Mouse (Mus musculus) thymus, adult 2 months (tissue): ENCODE measurements around the gene Kdm1a. TPM values are rescaled to one million over a fixed set of nuclear protein-coding genes. Genes with fewer than 3 reads are reported as not detected.

Experiments
- DNase-seq: peaks from one replicate; pipeline ENCODE4 v3.0.0; 2021
- H3K27ac ChIP-seq: fragments of 200-500 bp; 2 replicates; pipeline ENCODE4 v1.5.1; 2012; ENCODE audit warnings: low read length, control low read depth; ENCODE audit not compliant: control insufficient read depth, insufficient read depth
- H3K27me3 ChIP-seq: fragments of 200-500 bp; 2 replicates; pipeline ENCODE4 v1.6.1; 2012; ENCODE audit warnings: mild to moderate bottlenecking, low read length, moderate library complexity, mixed read lengths; ENCODE audit not compliant: control insufficient read depth, insufficient read depth
- H3K36me3 ChIP-seq: fragments of 200-500 bp; 2 replicates; pipeline ENCODE4 v1.6.1; 2012; ENCODE audit warnings: mild to moderate bottlenecking, low read length, moderate library complexity; ENCODE audit not compliant: control insufficient read depth, insufficient read depth
- H3K4me1 ChIP-seq: fragments of 200-500 bp; replicated peaks from 2 replicates; pipeline ENCODE4 v1.6.1; 2012; ENCODE audit warnings: low read length; ENCODE audit not compliant: control insufficient read depth, insufficient read depth
- H3K4me3 ChIP-seq: fragments of 200-500 bp; 2 replicates; pipeline ENCODE4 v1.5.1; 2012; ENCODE audit warnings: mild to moderate bottlenecking, low read length, control low read depth, moderate library complexity; ENCODE audit not compliant: control insufficient read depth, insufficient read depth
- CTCF ChIP-seq: fragments of 200-500 bp; IDR thresholded peaks from 2 replicates; pipeline ENCODE4 v1.5.1; 2012; ENCODE audit warnings: mild to moderate bottlenecking, control low read depth, low read length, moderate library complexity, borderline replicate concordance; ENCODE audit not compliant: control insufficient read depth, poor library complexity, insufficient read depth; ENCODE audit errors: extremely low read depth
- POLR2A ChIP-seq: fragments of 200-500 bp; IDR thresholded peaks from 2 replicates; pipeline ENCODE4 v1.6.1; 2012; ENCODE audit warnings: mild to moderate bottlenecking, low read length, control low read depth, moderate library complexity; ENCODE audit not compliant: control insufficient read depth, poor library complexity, insufficient read depth; ENCODE audit errors: extremely low read depth
- WGBS: fragments of 180-500 bp; shearing (Covaris S2); methylation state at CpG from one replicate; pipeline ENCODE4 v1.1.7; 2018; 5-methylcytosine and 5-hydroxymethylcytosine counted together
- polyA plus RNA-seq: library from polyadenylated mRNA; depleted of rRNA; stranded (reverse); fragments of >200 nt; gene quantifications from 2 replicates; pipeline ENCODE4 v1.2.3, GENCODE M21; 2012

Gene Kdm1a
- polyA plus RNA-seq, 1 experiment, result 70.4 TPM

DNA sequence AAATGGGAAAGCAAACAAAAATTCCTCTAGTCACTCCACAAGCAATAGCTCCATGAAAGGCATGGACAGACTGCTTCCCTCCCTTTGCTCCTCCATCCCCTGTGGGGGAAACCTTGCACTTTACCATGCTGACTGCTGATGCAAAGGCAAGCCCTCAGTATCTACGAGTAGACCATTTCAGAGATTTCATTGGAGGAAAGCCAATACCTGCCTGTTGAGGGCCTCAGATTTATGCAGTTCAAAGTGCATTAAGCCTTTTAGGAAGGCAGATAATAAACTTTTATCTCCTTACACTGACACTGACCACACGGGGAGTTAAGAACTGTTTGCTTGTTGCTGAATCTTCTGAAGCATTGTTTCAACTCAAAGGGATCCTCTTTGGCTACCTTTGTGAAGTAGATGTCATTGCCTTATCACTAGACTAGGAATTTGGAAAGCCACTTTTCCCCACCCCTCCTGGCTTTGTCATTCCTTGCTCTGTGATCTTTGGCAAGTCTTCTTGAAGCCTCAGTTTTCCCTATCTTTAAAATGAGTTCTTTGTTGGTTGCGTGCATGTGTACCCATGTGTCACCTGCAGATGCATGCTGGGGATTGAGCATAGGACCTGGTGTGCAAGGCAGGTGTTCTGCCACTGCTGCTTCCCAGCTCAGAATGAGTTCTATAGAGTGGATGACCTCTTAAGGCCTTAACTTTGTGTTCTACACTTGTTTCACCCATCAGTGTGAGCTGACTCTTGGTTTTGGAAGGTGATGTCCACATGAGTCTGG is 56.1 kb downstream of the Kdm1a start:
- 93% methylated on average over 3 of the region's 3 CpGs for WGBS
- no peaks in the 10 kb centered on the region for H3K4me1 ChIP-seq
- DNase-seq, result no peak
- no peak overlapping the region for H3K4me3 ChIP-seq
- H3K27me3 ChIP-seq, result no peaks in the 10 kb centered on the region
- H3K27ac ChIP-seq, result no peak overlapping the region
- peaks cover 29% of the 10 kb centered on the region for H3K36me3 ChIP-seq
- TF ChIP-seq CTCF (no peak), POLR2A (no peak)

DNA sequence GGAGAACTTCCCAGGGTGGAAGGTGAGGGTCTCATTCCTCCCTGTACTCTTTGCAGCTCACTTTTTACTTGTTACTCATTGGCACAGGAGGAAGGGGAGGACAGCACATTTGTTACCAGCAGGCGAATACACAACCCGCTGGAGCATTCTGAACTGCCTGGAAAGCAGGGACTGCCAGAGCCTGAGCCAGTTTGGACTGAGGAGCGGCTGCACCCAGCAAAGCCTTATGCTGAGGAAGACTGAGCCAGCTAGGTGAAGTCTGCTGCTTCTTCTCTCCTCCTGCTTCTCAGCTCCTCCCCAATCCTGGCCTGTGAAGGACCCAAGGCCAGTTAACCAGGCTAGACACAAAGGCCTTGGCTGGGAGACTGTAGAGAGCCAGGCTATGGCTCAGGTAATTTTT is 57.4 kb downstream of the Kdm1a start:
- no peaks in the 10 kb centered on the region for H3K27me3 ChIP-seq
- TF ChIP-seq POLR2A (no peak), CTCF (no peak)
- no peaks in the 10 kb centered on the region for H3K4me1 ChIP-seq
- H3K27ac ChIP-seq, result no peak overlapping the region
- 98% methylated on average over 3 of the region's 3 CpGs for WGBS
- peaks cover 16% of the 10 kb centered on the region for H3K36me3 ChIP-seq
- no peak for DNase-seq
- H3K4me3 ChIP-seq, result no peak overlapping the region

DNA sequence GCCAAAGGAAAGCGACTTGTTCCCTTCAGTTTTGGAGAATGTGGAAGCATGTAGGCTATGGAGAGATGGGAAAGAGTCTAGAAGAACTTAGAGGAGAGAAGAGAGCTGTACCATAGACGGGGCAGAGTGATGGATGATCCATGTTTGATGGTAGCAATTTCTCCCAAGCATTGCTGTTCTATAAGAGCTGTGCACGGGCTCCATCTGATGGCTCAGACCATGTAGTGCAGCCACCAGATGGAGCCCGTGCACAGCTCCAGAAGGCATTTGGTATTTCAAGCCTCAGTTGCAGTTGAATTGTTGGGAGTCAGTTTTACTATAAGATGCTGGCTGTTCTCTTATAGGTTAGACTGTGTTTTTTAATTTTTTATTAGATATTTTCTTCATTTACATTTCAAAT is 76.1 kb downstream of the Kdm1a start:
- H3K36me3 ChIP-seq, result no peaks in the 10 kb centered on the region
- no peaks in the 10 kb centered on the region for H3K4me1 ChIP-seq
- peak; percentile 43 for DNase-seq
- no peak overlapping the region for H3K27ac ChIP-seq
- no peaks in the 10 kb centered on the region for H3K27me3 ChIP-seq
- WGBS, result 31% methylated on average over 4 of the region's 4 CpGs
- no peak for TF ChIP-seq POLR2A
- TF ChIP-seq CTCF, result no peak
- no peak overlapping the region for H3K4me3 ChIP-seq

DNA sequence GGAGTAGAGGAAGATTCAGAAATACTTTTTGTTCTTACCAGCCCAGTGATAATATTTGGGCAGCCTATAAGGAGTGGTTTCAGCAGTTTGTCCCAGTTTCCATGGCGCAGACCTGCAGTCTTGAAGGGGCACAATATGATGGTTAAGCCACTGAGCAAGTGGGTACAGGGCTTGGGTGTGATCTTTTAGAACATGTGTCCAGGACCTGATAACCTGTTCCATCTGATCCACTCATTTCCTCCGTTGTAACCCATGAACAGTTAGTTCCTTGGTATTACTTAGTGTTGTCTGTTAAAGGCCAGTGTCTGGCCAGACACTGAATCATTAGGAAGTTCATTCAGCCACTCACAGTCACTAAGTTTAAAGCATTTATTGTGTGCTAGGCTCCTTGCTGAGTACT is 78.2 kb downstream of the Kdm1a start:
- TF ChIP-seq POLR2A (no peak), CTCF (no peak)
- Histone ChIP-seq H3K36me3 (no peaks in the 10 kb centered on the region), H3K4me3 (no peak overlapping the region), H3K27ac (no peak overlapping the region), H3K4me1 (no peaks in the 10 kb centered on the region), H3K27me3 (no peaks in the 10 kb centered on the region)
- no peak for DNase-seq
- 95% methylated on average over 2 of the region's 2 CpGs for WGBS

DNA sequence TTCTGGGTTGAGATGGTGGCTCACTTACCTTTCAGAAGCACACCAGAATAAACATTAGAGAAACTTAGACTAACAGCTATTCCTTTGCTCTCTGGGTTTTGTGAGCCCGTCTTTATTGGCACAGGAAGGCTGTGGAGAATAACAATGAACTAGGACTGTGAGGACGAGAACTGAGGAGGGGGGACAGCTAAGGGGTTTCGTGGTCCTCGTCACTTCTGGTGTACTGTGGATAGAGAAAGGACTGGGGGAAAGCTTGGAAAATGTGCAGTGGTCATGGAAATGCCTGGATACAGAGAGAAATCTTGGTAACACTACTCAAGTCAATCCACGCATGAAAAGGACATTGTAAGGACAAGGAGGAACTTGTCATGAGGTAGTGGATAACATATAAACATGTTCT is 80.6 kb downstream of the Kdm1a start:
- H3K4me3 ChIP-seq, result no peak overlapping the region
- no peaks in the 10 kb centered on the region for H3K27me3 ChIP-seq
- H3K4me1 ChIP-seq, result no peaks in the 10 kb centered on the region
- 94% methylated on average over 5 of the region's 5 CpGs for WGBS
- no peak for TF ChIP-seq POLR2A
- no peak for TF ChIP-seq CTCF
- H3K36me3 ChIP-seq, result no peaks in the 10 kb centered on the region
- no peak overlapping the region for H3K27ac ChIP-seq
- DNase-seq, result no peak

DNA sequence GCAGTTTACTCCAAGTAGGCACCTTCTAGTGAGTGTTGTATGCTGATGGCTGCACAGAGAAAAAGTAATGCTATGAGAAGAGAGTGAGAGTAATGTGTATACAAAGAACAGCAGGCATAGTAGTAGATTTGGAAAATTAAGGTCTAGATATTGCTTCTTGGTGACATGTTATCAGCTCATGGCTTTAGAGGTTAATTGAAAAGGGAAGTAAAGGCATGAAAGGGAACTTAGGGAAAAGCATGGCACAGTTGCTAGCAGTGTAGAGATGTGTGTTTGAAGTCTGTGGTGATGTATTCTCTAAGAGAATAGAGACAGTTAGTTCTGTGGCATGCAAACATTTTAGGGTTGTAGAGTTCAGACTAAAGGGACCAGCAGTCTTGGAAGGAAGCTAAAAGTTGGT is 82.7 kb downstream of the Kdm1a start:
- no peak for DNase-seq
- H3K27me3 ChIP-seq, result no peaks in the 10 kb centered on the region
- TF ChIP-seq POLR2A (no peak), CTCF (no peak)
- no peaks in the 10 kb centered on the region for H3K36me3 ChIP-seq
- H3K27ac ChIP-seq, result no peak overlapping the region
- H3K4me1 ChIP-seq, result no peaks in the 10 kb centered on the region
- no peak overlapping the region for H3K4me3 ChIP-seq

DNA sequence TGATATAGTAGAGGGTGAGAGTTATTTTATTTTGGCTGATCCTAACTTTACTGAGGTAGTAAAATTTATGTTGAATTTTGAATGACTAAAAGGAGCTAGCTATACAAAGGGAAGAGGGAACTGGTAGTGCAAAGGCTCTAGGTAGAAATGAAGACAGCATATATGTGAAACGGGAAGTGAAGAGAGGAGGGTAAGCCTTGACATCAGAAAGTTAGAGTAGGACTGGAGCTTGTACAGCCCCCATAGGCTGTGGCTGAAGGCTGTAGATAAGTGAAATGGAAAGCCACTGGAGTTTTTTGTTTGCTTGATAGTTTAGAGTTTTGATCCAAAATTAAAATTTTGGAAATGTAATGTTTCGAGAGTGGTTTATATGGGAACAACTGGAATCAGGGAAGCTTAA is 83.9 kb downstream of the Kdm1a start:
- DNase-seq, result no peak

More for the DNA sequence above, 83.9 kb downstream of the Kdm1a start:
- Histone ChIP-seq H3K27ac (no peak overlapping the region), H3K4me3 (no peak overlapping the region), H3K27me3 (no peaks in the 10 kb centered on the region), H3K36me3 (no peaks in the 10 kb centered on the region), H3K4me1 (no peaks in the 10 kb centered on the region)
- TF ChIP-seq POLR2A, result no peak
- no peak for TF ChIP-seq CTCF
- 79% methylated on average over 2 of the region's 2 CpGs for WGBS
